Mouse (Mus musculus) forebrain, embryonic 11.5 days (tissue): ENCODE results near the gene Noa1. TPM values are rescaled to one million over a fixed set of nuclear protein-coding genes. Genes with fewer than 3 reads are reported as not detected.

ENCODE experiments used
- ATAC-seq: fragments of 200-750 bp; cut with Nextera tagmentation; replicated peaks from 2 replicates; pipeline ENCODE4 v1.8.0; 2017; ENCODE audit warnings: moderate TSS enrichment; ENCODE audit not compliant: low FRiP score
- DNase-seq: peaks from one replicate; pipeline ENCODE4 v3.0.0-alpha.2; 2017; ENCODE audit warnings: low spot score
- H3K27ac ChIP-seq: fragments of 300-500 bp; sonication (generic); 2 replicates; pipeline ENCODE4 v1.5.1; 2014; ENCODE audit warnings: low read depth, low read length
- H3K27me3 ChIP-seq: fragments of 300-500 bp; sonication (generic); 2 replicates; pipeline ENCODE4 v1.6.1; 2014; ENCODE audit warnings: mild to moderate bottlenecking, low read length, mixed read lengths; ENCODE audit not compliant: control insufficient read depth, insufficient read depth
- H3K36me3 ChIP-seq: fragments of 300-500 bp; sonication (generic); 2 replicates; pipeline ENCODE4 v1.6.1; 2014; ENCODE audit warnings: mild to moderate bottlenecking, low read length, moderate library complexity, mixed read lengths; ENCODE audit not compliant: control insufficient read depth, insufficient read depth
- H3K4me1 ChIP-seq: fragments of 300-500 bp; sonication (generic); replicated peaks from 2 replicates; pipeline ENCODE4 v1.6.1; 2014; ENCODE audit warnings: low read length, mixed read lengths; ENCODE audit not compliant: control insufficient read depth, insufficient read depth
- H3K4me2 ChIP-seq: fragments of 300-500 bp; sonication (generic); 2 replicates; pipeline ENCODE4 v1.6.1; 2014; ENCODE audit warnings: low read depth, mild to moderate bottlenecking, low read length, moderate library complexity, mixed read lengths; ENCODE audit not compliant: severe bottlenecking
- H3K4me3 ChIP-seq: fragments of 300-500 bp; sonication (generic); 2 replicates; pipeline ENCODE4 v1.5.1; 2014; ENCODE audit warnings: low read depth, low read length
- H3K9ac ChIP-seq: fragments of 300-500 bp; sonication (generic); 2 replicates; pipeline ENCODE4 v1.6.1; 2014; ENCODE audit warnings: low read length
- H3K9me3 ChIP-seq: fragments of 300-500 bp; sonication (generic); 2 replicates; pipeline ENCODE4 v1.6.1; 2016; ENCODE audit warnings: low read length, mixed read lengths; ENCODE audit not compliant: control insufficient read depth
- WGBS: fragments of 180-500 bp; shearing (Covaris S2); extraction: QIAGEN DNeasy Blood & Tissue Kit; methylation state at CpG from one replicate; pipeline ENCODE4 v1.1.7; 2014; 5-methylcytosine and 5-hydroxymethylcytosine counted together
- polyA plus RNA-seq: library from polyadenylated mRNA; unstranded; fragments of >200 nt; fragmentation: Nextera tagmentation; extraction: Ambion mirVana; gene quantifications from 2 replicates; pipeline ENCODE4 v1.2.1, GENCODE M21; 2014

The Noa1 gene
- polyA plus RNA-seq, 1 experiment from 2014 or later = 39.6 TPM

DNA sequence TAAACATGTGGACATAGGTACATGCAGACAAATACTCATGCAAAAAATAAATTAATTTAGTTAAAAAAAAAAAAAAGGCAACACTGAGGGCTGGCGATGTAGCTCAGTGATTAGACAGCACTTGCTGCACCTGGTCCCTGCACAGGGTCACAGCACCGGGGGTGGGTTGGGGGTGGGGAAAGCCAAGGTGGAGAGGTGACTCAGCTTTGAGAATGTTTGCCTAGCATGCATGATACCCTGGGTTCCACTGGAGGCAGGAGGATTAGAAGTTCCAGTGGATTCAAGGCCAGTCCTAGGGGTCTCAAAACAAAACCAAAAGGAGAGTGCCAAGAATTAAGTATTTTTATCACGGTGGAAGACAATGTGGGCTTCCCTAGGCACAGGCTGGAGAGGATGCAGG lies 52.3 kb downstream of the Noa1 start:
- H3K9ac ChIP-seq = no peak overlapping the region
- no peaks in the 10 kb centered on the region for H3K9me3 ChIP-seq
- WGBS = 80% methylated on average over 3 of the region's 3 CpGs
- H3K4me2 ChIP-seq = no peak overlapping the region
- H3K27ac ChIP-seq = no peak overlapping the region
- H3K27me3 ChIP-seq = no peaks in the 10 kb centered on the region
- H3K36me3 ChIP-seq = no peaks in the 10 kb centered on the region
- no peak for DNase-seq
- H3K4me3 ChIP-seq = no peak overlapping the region
- no peak for ATAC-seq
- peaks cover 2% of the 10 kb centered on the region; the same call in 1 of the 2 replicates for H3K4me1 ChIP-seq

DNA sequence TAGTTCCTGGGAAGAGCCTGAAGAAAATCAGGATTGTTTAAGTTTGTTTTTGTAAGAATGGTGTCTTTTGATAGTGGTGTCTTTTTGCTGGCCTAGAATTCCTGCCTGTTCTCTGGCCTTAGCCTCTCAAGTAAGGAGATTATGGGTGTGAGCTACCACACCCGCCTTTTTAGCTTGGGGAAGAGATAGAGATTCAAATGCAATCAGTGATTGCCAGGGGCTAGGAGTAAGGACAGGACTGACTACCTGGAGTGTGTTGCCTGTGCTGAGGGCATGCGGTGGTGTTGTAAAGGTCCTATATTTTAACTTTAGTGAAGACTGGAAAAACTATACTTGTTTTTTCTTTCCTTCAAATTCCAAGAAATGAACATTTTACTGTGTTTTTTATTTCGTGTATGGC lies 55.5 kb downstream of the Noa1 start:
- no peak overlapping the region for H3K4me3 ChIP-seq
- no peaks in the 10 kb centered on the region for H3K4me1 ChIP-seq
- DNase-seq (no peak), ATAC-seq (no peak)
- H3K27me3 ChIP-seq = no peaks in the 10 kb centered on the region
- no peaks in the 10 kb centered on the region for H3K9me3 ChIP-seq
- no peak overlapping the region for H3K9ac ChIP-seq
- no peak overlapping the region for H3K27ac ChIP-seq
- H3K36me3 ChIP-seq = no peaks in the 10 kb centered on the region
- 73% methylated on average over 3 of the region's 3 CpGs for WGBS
- no peak overlapping the region for H3K4me2 ChIP-seq

DNA sequence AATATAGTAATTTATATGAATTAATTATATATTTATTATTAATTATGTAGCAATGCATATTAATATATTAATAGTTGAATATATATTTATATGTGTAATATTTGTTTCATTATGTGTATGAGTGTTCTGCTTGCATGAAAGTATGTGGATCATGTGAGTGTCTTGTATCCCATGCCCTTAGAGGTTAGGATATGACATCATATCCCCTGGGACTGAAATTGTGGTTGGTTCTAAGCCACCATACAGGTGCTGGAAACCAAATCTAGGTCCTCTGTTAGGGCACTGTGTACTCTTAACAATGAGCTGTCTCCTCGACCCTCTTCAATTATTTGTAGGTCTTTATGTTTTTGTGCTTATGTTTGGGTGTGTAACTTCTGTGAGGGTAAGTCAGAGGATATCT lies 56.7 kb downstream of the Noa1 start:
- H3K9me3 ChIP-seq = no peaks in the 10 kb centered on the region
- DNase-seq (no peak), ATAC-seq (no peak)
- no peak overlapping the region for H3K4me3 ChIP-seq
- H3K27me3 ChIP-seq = no peaks in the 10 kb centered on the region
- H3K4me1 ChIP-seq = no peaks in the 10 kb centered on the region
- no peak overlapping the region for H3K27ac ChIP-seq
- no peak overlapping the region for H3K4me2 ChIP-seq
- no peak overlapping the region for H3K9ac ChIP-seq
- H3K36me3 ChIP-seq = no peaks in the 10 kb centered on the region
- 76% methylated on average over 1 of the region's 1 CpGs for WGBS

DNA sequence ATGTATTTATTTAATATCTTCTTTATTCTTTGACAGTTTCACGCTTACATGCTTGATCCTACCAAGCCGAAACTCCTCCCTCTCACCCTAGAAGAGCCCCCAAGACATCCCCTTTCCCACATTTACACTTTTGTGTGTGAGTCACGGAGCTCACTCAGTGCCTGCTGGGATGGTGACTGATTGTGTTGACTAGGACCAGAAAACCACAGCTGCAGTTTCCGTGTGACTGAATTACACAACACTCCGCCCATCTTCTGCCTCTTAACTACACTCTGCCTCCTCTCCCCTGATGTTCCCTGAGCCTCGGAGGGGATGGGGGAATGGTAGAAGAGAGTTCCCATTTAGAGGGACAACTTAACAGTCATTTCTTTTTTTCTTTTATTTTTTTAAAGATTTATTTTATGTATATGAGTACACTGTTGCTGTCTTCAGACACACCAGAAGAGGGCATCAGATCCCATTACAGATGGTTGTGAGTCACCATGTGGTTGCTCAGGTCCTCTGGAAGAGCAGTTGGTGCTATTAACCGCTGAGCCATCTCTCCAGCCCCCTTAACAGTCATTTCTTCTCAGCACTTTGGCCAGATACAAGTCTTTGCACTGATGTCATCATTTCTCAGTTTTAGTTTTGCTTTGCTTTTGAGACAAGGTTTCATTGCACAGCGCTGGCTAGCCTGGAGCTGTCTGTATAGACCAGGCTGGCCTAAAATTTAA lies 57.6 kb downstream of the Noa1 start:
- H3K9ac ChIP-seq = no peak overlapping the region
- DNase-seq (no peak), ATAC-seq (no peak)
- no peaks in the 10 kb centered on the region for H3K9me3 ChIP-seq
- no peaks in the 10 kb centered on the region for H3K27me3 ChIP-seq
- no peak overlapping the region for H3K4me2 ChIP-seq
- H3K36me3 ChIP-seq = no peaks in the 10 kb centered on the region
- no peak overlapping the region for H3K27ac ChIP-seq
- WGBS = 72% methylated on average over 8 of the region's 8 CpGs
- no peaks in the 10 kb centered on the region for H3K4me1 ChIP-seq
- H3K4me3 ChIP-seq = no peak overlapping the region

DNA sequence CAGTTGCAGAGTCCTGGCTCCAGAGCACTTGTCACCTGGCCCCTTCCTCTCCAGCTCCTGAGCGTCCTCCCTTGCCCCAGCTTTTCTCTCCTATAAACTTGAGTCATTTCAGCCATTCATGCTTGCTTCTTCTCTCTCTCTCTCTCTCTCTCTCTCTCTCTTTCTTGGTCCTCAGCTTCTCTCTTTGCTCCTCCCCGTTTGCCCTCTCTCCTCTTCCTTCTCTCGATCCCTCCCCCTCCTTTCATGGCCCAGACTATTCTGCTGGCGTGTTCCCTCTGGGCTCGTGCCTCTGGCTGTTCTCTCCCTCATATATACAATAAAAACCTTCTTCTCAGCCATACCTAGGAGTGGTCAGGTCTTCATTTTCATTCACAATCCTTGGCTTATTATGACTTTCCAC lies 58.2 kb downstream of the Noa1 start:
- H3K4me2 ChIP-seq = no peak overlapping the region
- H3K27me3 ChIP-seq = no peaks in the 10 kb centered on the region
- no peak overlapping the region for H3K4me3 ChIP-seq
- no peaks in the 10 kb centered on the region for H3K4me1 ChIP-seq
- no peaks in the 10 kb centered on the region for H3K9me3 ChIP-seq
- no peak overlapping the region for H3K27ac ChIP-seq
- WGBS = 37% methylated on average over 5 of the region's 5 CpGs
- H3K9ac ChIP-seq = no peak overlapping the region
- ATAC-seq (no peak), DNase-seq (no peak)
- H3K36me3 ChIP-seq = no peaks in the 10 kb centered on the region

DNA sequence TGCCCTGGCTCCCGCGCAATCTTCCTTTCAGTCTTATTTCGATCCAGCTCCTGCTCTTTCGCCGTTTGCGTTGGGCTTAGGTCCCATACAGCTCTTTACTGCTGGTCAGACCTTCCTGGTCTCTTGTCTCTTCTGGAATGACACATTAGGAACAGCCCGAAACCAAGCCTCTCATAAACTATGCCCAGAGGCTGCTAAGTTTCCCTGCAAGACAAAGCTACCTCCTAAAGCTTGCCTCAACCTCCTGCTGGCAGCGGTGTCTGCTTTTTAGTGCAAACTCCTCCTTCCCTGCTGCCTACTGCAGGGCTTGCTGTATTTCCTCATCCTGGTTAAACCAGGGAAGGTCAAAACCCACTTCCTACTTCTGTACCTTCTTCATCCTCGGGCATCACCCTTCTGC lies 59.8 kb downstream of the Noa1 start:
- Histone ChIP-seq H3K9ac (no peak overlapping the region), H3K27me3 (no peaks in the 10 kb centered on the region), H3K36me3 (no peaks in the 10 kb centered on the region), H3K9me3 (no peaks in the 10 kb centered on the region), H3K27ac (no peak overlapping the region), H3K4me1 (no peaks in the 10 kb centered on the region; the same call in 1 of the 2 replicates), H3K4me2 (no peak overlapping the region), H3K4me3 (no peak overlapping the region)
- 74% methylated on average over 9 of the region's 9 CpGs for WGBS
- DNase-seq (no peak), ATAC-seq (no peak)

DNA sequence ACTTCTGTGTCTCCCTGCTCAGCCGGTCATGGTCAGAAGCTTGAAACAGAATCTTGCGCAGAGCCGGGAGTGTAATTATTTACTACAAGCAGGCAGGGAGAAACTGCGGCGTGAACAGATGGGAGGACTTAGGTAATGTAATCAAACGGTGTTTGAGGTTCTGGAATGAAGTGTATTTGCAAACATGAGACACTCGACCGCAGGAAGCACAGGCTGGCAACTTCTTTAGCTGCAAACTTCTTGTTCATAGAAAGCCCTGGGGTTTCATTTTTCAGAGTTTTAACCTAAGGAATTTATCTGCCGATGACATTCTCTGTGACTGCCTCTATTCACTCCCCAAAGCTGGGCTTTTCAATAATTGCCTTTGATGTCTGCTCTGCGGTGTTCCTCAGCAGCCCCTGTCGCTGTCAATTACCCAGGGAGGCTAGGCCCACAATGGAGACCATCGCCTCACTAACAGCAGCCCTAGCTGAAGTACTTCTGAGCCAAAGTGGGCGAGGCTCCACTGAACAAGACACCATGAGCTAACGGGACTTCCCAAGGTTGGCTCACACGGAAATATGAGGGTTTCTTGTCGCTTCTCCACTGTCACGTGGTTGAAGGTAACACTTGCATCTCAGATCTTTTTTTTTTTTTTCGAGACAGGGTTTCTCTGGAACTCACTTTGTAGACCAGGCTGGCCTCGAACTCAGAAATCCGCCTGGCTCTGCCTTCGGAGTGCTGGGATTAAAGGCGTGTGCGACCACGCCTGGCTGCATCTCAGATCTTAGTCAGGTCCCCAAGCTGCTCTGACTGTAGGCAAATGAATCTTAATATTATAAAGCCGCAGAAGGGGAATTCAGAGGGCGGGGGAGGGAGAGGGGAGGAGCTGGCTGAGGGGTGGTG lies 63.9 kb downstream of the Noa1 start:
- Histone ChIP-seq H3K27me3 (no peaks in the 10 kb centered on the region), H3K27ac (peak overlapping the region; percentile 76), H3K4me1 (no peaks in the 10 kb centered on the region; the same call in 1 of the 2 replicates), H3K4me2 (peak overlapping the region; percentile 46), H3K9me3 (no peaks in the 10 kb centered on the region), H3K4me3 (peak overlapping the region; percentile 11), H3K9ac (0 out of 2 replicates have a peak overlapping the region, but pooled peaks have one; percentile 2), H3K36me3 (no peaks in the 10 kb centered on the region)
- DNase-seq (peak; percentile 64), ATAC-seq (peak; percentile 85)
- 28% methylated on average over 26 of the region's 26 CpGs for WGBS

DNA sequence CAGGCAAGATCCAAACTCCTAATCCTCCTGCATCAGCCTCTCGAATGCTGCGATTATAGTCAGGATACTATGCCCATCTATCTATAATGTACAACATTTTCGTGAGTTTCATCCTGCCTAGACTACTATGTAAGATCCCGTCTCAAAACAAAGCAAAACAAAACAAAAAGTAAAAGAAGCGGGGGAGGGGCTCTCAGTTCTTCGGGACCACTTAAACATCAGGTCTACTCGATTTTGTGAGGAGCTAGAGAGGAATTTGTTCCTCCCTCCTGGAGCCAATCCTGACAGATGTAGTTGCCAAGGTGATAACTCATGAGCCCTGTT lies 64.5 kb downstream of the Noa1 start:
- Histone ChIP-seq H3K9me3 (no peaks in the 10 kb centered on the region), H3K4me3 (peak overlapping the region; percentile 11; the same call in 1 of the 2 replicates), H3K36me3 (no peaks in the 10 kb centered on the region), H3K27ac (peak overlapping the region; percentile 76), H3K4me1 (no peaks in the 10 kb centered on the region; the same call in 1 of the 2 replicates), H3K27me3 (no peaks in the 10 kb centered on the region), H3K4me2 (peak overlapping the region; percentile 46), H3K9ac (0 out of 2 replicates have a peak overlapping the region, but pooled peaks have one; percentile 2)
- DNase-seq = peak; percentile 68
- WGBS = 39% methylated on average over 7 of the region's 7 CpGs
- ATAC-seq = peak; percentile 67; the same call in 1 of the 2 replicates
